Mouse (Mus musculus): ENCODE results near the gene Tshz3. TPM values are rescaled to one million over a fixed set of nuclear protein-coding genes. Genes with fewer than 3 reads are reported as not detected.

Tshz3 gene
- total and polyA plus RNA-seq, 2 experiments from 2014 or later = 18.1 to 25.3 TPM

- H3K9ac ChIP-seq (replicated peaks; ENCODE audit: low read length) = peak overlapping the region; percentile 30
- H3K27ac ChIP-seq = peak overlapping the region; percentile 26; the same call in 1 of the 2 replicates
- peaks cover 5% of the 10 kb centered on the region; the same call in 1 of the 2 replicates for H3K4me1 ChIP-seq (ENCODE audit: insufficient read depth, low read length)
- DNase-seq (ENCODE audit: low spot score) (no peak), ATAC-seq (no peak)
- TF ChIP-seq CTCF (IDR thresholded peaks at IDR 0.05; ENCODE audit: low read depth) = no peak
- H3K4me2 ChIP-seq (ENCODE audit: low read depth, low read length) = peak overlapping the region; percentile 98
- H3K9me3 ChIP-seq (ENCODE audit: low read length) = no peaks in the 10 kb centered on the region
- WGBS = 2% methylated on average over 21 of the region's 25 CpGs
- H3K36me3 ChIP-seq (ENCODE audit: insufficient read depth, low read length) = no peaks in the 10 kb centered on the region
- peak overlapping the region; percentile 83 for H3K4me3 ChIP-seq (ENCODE audit: low read length)
- peaks cover 49% of the 10 kb centered on the region; the same call in 1 of the 2 replicates for H3K27me3 ChIP-seq (ENCODE audit: insufficient read depth, low read length)
Measured at GRCm38 (mm10) chr7:36695276-36695675, 2.6 kb upstream of the Tshz3 start.

- peaks cover 5% of the 10 kb centered on the region; the same call in 1 of the 2 replicates for H3K4me1 ChIP-seq (ENCODE audit: insufficient read depth, low read length)
- H3K4me2 ChIP-seq (ENCODE audit: low read depth, low read length) = peak overlapping the region; percentile 98
- no peak for TF ChIP-seq CTCF (IDR thresholded peaks at IDR 0.05; ENCODE audit: low read depth)
Measured at GRCm38 (mm10) chr7:36695791-36696241, 2.1 kb upstream of the Tshz3 start.

GRCm38 (mm10) chr7:36696406-36697117, 1.4 kb upstream of the Tshz3 start:
- Histone ChIP-seq H3K27ac (peak overlapping the region; percentile 71), H3K4me1 (ENCODE audit: insufficient read depth, low read length) (peaks cover 5% of the 10 kb centered on the region; the same call in 1 of the 2 replicates), H3K4me3 (ENCODE audit: low read length) (peak overlapping the region; percentile 83), H3K27me3 (ENCODE audit: insufficient read depth, low read length) (peaks cover 37% of the 10 kb centered on the region; the same call in 1 of the 2 replicates), H3K4me2 (ENCODE audit: low read depth, low read length) (peak overlapping the region; percentile 98), H3K9me3 (ENCODE audit: low read length) (no peaks in the 10 kb centered on the region), H3K9ac (replicated peaks; ENCODE audit: low read length) (peak overlapping the region; percentile 74), H3K36me3 (ENCODE audit: insufficient read depth, low read length) (no peaks in the 10 kb centered on the region)
- WGBS = under 1% methylated on average over 47 of the region's 62 CpGs
- ATAC-seq = peak; percentile 28; the same call in 1 of the 2 replicates
- no peak for TF ChIP-seq CTCF (IDR thresholded peaks at IDR 0.05; ENCODE audit: low read depth)
- peak; percentile 85 for DNase-seq (ENCODE audit: low spot score)

More at GRCm38 (mm10) chr7:36695791-36696241, 2.1 kb upstream of the Tshz3 start:
- WGBS = under 1% methylated on average over 42 of the region's 42 CpGs
- H3K9ac ChIP-seq (replicated peaks; ENCODE audit: low read length) = peak overlapping the region; percentile 30
- DNase-seq (ENCODE audit: low spot score) (no peak), ATAC-seq (no peak)
- H3K27ac ChIP-seq = peak overlapping the region; percentile 26; the same call in 1 of the 2 replicates
- H3K36me3 ChIP-seq (ENCODE audit: insufficient read depth, low read length) = no peaks in the 10 kb centered on the region
- peaks cover 44% of the 10 kb centered on the region; the same call in 1 of the 2 replicates for H3K27me3 ChIP-seq (ENCODE audit: insufficient read depth, low read length)
- no peaks in the 10 kb centered on the region for H3K9me3 ChIP-seq (ENCODE audit: low read length)
- H3K4me3 ChIP-seq (ENCODE audit: low read length) = peak overlapping the region; percentile 83

GRCm38 (mm10) chr7:36697118-36697855, 631 bp upstream of the Tshz3 start:
- Histone ChIP-seq H3K9me3 (ENCODE audit: low read length) (no peaks in the 10 kb centered on the region), H3K27ac (peak overlapping the region; percentile 71), H3K4me2 (ENCODE audit: low read depth, low read length) (peak overlapping the region; percentile 98), H3K4me1 (ENCODE audit: insufficient read depth, low read length) (peaks cover 5% of the 10 kb centered on the region; the same call in 1 of the 2 replicates), H3K36me3 (ENCODE audit: insufficient read depth, low read length) (no peaks in the 10 kb centered on the region), H3K27me3 (ENCODE audit: insufficient read depth, low read length) (peaks cover 36% of the 10 kb centered on the region; the same call in 1 of the 2 replicates), H3K4me3 (ENCODE audit: low read length) (peak overlapping the region; percentile 83), H3K9ac (replicated peaks; ENCODE audit: low read length) (peak overlapping the region; percentile 74)
- TF ChIP-seq CTCF (IDR thresholded peaks at IDR 0.05; ENCODE audit: low read depth) = no peak
- ATAC-seq (peak; percentile 81), DNase-seq (ENCODE audit: low spot score) (peak; percentile 65)
- 0% methylated on average over 20 of the region's 62 CpGs for WGBS

GRCm38 (mm10) chr7:36698589-36698946, 650 bp downstream of the Tshz3 start:
- peak overlapping the region; percentile 71 for H3K27ac ChIP-seq

More at GRCm38 (mm10) chr7:36698589-36698946, 650 bp downstream of the Tshz3 start:
- H3K4me1 ChIP-seq (ENCODE audit: insufficient read depth, low read length) = peaks cover 5% of the 10 kb centered on the region; the same call in 1 of the 2 replicates
- H3K9ac ChIP-seq (replicated peaks; ENCODE audit: low read length) = peak overlapping the region; percentile 74
- H3K36me3 ChIP-seq (ENCODE audit: insufficient read depth, low read length) = no peaks in the 10 kb centered on the region
- ATAC-seq (no peak), DNase-seq (ENCODE audit: low spot score) (no peak)
- no peaks in the 10 kb centered on the region for H3K9me3 ChIP-seq (ENCODE audit: low read length)
- peaks cover 23% of the 10 kb centered on the region; the same call in 1 of the 2 replicates for H3K27me3 ChIP-seq (ENCODE audit: insufficient read depth, low read length)
- peak overlapping the region; percentile 98 for H3K4me2 ChIP-seq (ENCODE audit: low read depth, low read length)
- no peak for TF ChIP-seq CTCF (IDR thresholded peaks at IDR 0.05; ENCODE audit: low read depth)
- H3K4me3 ChIP-seq (ENCODE audit: low read length) = peak overlapping the region; percentile 83
- WGBS = 0% methylated on average over 16 of the region's 16 CpGs
